Mouse (Mus musculus) left cerebral cortex, adult 2 months (tissue): ENCODE measurements around the gene Tfb1m. TPM values are rescaled to one million over a fixed set of nuclear protein-coding genes. Genes with fewer than 3 reads are reported as not detected.

ENCODE experiments used
- DNase-seq, 2 experiments: peaks; one replicate each; pipeline ENCODE4 v3.0.0; 2021 to 2022; ENCODE audit warnings: low spot score in 2 of 2, mixed read lengths in 1 of 2; ENCODE audit errors: extremely low spot score in 1 of 2
- H3K27ac ChIP-seq: fragments of 200-600 bp; 2 replicates; pipeline ENCODE4 v1.8.1; 2022
- H3K4me3 ChIP-seq: fragments of 200-600 bp; 2 replicates; pipeline ENCODE4 v1.8.1; 2022
- CTCF ChIP-seq: fragments of 200-600 bp; IDR thresholded peaks from 2 replicates; pipeline ENCODE4 v1.8.1; 2022; ENCODE audit warnings: antibody characterized with exemption, mild to moderate bottlenecking, moderate library complexity
- intact Hi-C: fragments of 180-260 bp; cut with DNase I; formaldehyde crosslinking; loops from one replicate; pipeline ENCODE4 v1.15.1; 2025
- total RNA-seq, 2 experiments: library from RNA; stranded (reverse); gene quantifications; 2 replicates each; pipeline ENCODE4 v1.2.3; 2021

The Tfb1m gene
- total RNA-seq, 2 experiments from 2014 or later = 5.8 to 6.3 TPM

GRCm38 (mm10) chr17:3505711-3506110 lies 51.9 kb downstream of the Tfb1m start:
- intact Hi-C loops = no loop called here
- Histone ChIP-seq H3K27ac (no peak overlapping the region), H3K4me3 (no peak overlapping the region)
- no peak for TF ChIP-seq CTCF
- no peak for DNase-seq

GRCm38 (mm10) chr17:3500936-3501335 lies 56.6 kb downstream of the Tfb1m start:
- Histone ChIP-seq H3K27ac (peak overlapping the region; percentile 60), H3K4me3 (no peak overlapping the region)
- peak; percentile 26 for TF ChIP-seq CTCF
- intact Hi-C loops = loop anchor here (2.0 kb wide), 1 partner anchor 16 kb away; no protein-coding TSS in a partner anchor
- DNase-seq = no peak

DNA sequence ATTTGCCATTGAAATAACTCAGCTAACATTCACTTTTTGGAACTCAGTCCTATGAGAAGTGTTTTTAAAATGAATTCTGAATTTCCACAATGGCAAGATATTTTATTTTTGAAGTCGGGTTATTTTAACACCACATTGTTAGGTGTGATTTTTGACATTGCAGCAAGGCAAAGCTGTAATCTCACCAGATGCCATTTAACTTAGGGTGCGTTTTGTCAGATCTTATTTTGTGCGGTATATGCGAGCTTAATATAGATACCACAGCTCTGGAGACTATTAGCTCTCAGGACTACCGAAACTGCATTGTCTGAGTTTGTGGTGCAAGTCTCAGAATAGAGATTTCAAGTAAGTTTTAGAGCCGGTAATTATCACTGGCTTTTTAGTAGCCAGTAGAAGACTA lies 57.5 kb downstream of the Tfb1m start:
- Histone ChIP-seq H3K4me3 (no peak overlapping the region), H3K27ac (peak overlapping the region; percentile 60; the same call in 1 of the 2 replicates)
- intact Hi-C loops = loop anchor here (2.0 kb wide), 1 partner anchor 15 kb away; no protein-coding TSS in a partner anchor
- TF ChIP-seq CTCF = no peak
- no peak for DNase-seq

DNA sequence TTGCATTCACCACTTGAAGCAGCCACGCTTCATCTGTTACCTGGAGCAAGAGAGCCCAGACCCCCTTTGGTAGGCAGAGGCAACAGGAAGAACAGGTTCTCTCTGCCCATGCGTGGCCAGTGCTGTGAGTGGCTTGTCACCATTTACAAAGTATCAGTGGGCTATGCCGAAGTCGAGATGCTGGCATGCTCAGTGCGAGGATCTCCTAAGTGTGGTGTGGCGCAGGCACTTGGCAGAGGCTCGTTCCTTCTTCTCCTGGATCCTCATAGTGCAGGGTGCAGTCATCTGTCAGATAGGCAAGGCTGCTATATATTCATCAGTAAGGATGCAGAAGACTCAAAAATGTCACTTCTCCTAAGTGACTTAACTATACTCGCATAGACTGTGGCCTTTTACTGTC lies 58.1 kb downstream of the Tfb1m start:
- Histone ChIP-seq H3K4me3 (no peak overlapping the region), H3K27ac (peak overlapping the region; percentile 60)
- DNase-seq = no peak
- intact Hi-C loops = loop anchor here (5.0 kb wide), 1 partner anchor 247 kb away; no protein-coding TSS in a partner anchor
- TF ChIP-seq CTCF = no peak

GRCm38 (mm10) chr17:3498580-3498979 lies 59.0 kb downstream of the Tfb1m start:
- intact Hi-C loops = loop anchor here (5.0 kb wide), 1 partner anchor 246 kb away; no protein-coding TSS in a partner anchor
- TF ChIP-seq CTCF = no peak
- Histone ChIP-seq H3K27ac (peak overlapping the region; percentile 72), H3K4me3 (no peak overlapping the region)
- DNase-seq = no peak

- TF ChIP-seq CTCF = peak; percentile 49
- no peak overlapping the region for H3K4me3 ChIP-seq
- H3K27ac ChIP-seq = peak overlapping the region; percentile 72
- no peak for DNase-seq
- intact Hi-C loops = loop anchor here (5.0 kb wide), 1 partner anchor 246 kb away; no protein-coding TSS in a partner anchor
These were observed 59.5 kb downstream of the Tfb1m start for GRCm38 (mm10) chr17:3498086-3498485.

DNA sequence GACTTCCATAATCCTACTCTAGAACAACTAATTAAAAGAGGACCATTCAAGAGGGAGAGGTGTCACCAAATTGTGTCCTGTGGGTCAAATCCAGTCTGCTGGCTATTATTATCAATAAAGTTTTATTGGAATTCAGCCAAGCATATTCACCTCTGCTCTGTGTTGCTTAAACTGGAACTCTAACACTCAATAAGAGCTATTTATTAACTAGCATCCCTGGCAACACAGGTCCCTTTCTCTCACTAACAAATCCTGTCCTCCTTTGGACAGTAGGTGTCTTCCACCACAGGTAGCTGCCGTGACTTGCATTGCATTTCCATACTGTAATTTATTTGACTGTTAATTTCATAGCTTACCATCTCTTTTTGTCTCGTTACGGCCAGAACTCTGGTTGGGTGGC lies 61.5 kb downstream of the Tfb1m start:
- TF ChIP-seq CTCF = no peak
- intact Hi-C loops = loop anchor here (5.0 kb wide), 1 partner anchor 244 kb away; no protein-coding TSS in a partner anchor
- DNase-seq = no peak
- peak overlapping the region; percentile 30 for H3K27ac ChIP-seq
- H3K4me3 ChIP-seq = no peak overlapping the region

DNA sequence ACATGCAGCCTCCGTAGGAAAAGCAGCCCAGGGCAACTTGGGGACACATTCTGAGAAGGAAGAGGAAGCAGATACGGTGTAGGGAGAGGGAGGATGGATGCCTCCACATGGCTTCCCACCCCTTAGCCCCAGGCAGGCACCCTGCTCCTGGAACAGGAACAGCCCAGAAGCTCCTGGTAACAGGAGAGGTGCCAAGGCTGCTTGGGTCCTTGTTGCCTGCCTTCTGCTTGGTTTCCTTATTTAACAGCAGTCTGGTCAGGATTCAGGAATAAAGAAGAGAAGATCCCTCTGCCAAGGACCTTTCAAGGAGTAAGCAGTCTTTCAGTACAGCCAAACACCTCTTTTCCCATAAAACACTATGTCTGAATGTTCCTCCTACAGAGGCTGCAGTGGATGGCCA lies 62.0 kb downstream of the Tfb1m start:
- no peak for TF ChIP-seq CTCF
- intact Hi-C loops = loop anchor here (5.0 kb wide), 1 partner anchor 243 kb away; no protein-coding TSS in a partner anchor
- peak overlapping the region; percentile 30; the same call in 1 of the 2 replicates for H3K27ac ChIP-seq
- no peak for DNase-seq
- H3K4me3 ChIP-seq = no peak overlapping the region

DNA sequence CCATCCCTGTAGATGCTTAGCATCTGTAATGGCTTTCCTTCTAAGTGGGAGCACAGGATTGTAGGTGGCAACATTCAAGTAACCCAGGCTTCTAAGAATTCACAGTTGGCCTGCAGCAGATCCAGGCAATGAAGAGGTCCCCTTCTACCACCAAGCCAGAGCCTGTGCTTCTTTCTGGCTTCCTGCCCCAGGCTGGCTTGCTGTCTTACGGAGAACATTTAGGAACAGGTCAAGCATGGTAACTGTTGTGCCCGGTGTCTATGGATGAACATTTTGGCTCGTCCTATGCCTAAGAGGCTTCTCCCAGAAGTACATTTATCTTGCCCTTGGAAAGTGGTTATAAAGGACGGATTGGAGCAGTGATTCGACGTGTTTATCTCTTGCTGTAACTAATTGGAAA lies 65.9 kb downstream of the Tfb1m start:
- no peak for DNase-seq
- intact Hi-C loops = no loop called here
- TF ChIP-seq CTCF = no peak
- no peak overlapping the region for H3K4me3 ChIP-seq
- H3K27ac ChIP-seq = 0 out of 2 replicates have a peak overlapping the region, but pooled peaks have one; percentile 15

- no peak for TF ChIP-seq CTCF
- Histone ChIP-seq H3K27ac (no peak overlapping the region), H3K4me3 (no peak overlapping the region)
- intact Hi-C loops = no loop called here
- DNase-seq = no peak
These were observed 66.5 kb downstream of the Tfb1m start for GRCm38 (mm10) chr17:3491065-3491464.

- intact Hi-C loops = no loop called here
- H3K27ac ChIP-seq = no peak overlapping the region; the same call in 1 of the 2 replicates
- TF ChIP-seq CTCF = no peak
- no peak overlapping the region for H3K4me3 ChIP-seq
- DNase-seq = peak in 1 of 2 experiments; percentile 35
These were observed 67.2 kb downstream of the Tfb1m start for GRCm38 (mm10) chr17:3490216-3490895.

DNA sequence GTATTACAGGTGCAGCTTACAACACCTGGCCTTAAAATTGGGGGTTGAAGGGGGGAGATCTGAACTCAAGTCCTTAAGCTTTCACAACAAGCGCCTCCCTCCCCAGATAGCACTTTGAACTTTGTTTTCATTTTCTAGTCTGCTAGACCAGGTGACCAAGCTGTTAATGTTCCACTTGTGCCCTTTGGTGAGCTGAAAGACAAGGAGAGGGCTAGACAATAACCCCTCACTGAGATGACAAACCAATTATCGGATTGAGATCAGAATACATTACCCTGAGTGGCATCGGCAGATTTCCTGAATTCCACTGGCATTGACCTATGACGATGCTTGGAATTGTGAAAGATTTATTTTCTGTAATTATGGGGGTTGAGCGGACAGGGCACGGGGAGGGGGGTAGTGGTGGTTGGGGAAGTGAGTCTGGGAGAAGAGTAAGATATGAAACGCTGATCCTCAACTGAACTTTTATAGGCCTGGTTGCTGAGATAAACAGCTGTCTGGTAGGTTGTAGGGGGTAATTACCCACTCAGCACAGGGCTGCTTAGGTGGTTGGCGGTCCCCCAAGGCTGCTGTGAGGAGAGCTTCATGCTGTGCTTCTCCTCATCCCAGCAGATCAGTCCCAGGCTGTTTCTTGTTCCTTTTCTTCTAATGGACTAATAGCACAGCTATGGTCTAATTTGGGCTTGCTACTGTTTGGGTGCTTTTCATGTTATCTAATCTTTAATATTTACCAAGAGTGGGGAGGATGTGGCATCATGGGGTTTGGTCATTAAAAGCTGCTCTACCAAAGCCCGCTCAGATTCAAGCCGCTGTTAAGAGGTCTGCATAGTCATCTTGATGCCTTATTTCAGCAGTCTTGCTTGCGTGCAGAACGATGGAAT lies 69.6 kb downstream of the Tfb1m start:
- intact Hi-C loops = no loop called here
- Histone ChIP-seq H3K4me3 (no peak overlapping the region), H3K27ac (peak overlapping the region; percentile 45)
- DNase-seq = no peak
- no peak for TF ChIP-seq CTCF
